Mouse (Mus musculus): ENCODE data around the gene Prrg3.
A peak's percentile ranks its signal among the peaks of the same experiment; 100 is the strongest.

DNA sequence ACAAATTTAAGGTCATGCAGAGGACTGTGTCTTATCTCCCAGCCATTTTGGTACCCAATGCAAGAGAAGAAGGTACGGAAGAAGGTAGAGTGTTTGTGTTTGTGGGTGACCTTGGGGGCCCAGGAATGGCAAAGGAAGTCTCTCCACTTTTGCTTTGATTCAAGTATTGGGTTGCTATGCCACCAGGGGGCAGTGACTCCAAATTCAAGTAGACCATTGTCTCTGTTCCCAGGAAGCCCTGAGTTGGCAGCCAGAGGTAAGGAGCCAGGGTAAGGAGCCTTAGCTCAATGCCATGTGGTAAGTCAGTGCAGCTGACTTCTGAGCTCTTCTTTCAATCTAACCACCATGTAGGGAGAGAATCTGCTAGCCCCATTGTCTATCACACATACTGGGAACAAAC is 21.4 kb downstream of the Prrg3 start:
- TF ChIP-seq CTCF (IDR thresholded peaks at IDR 0.05): peak; percentile 63
- no peak for TF ChIP-seq EP300 (IDR thresholded peaks at IDR 0.05)

All from lung, postnatal 0 days (tissue).